Mouse (Mus musculus): ENCODE measurements around the gene Htra1. TPM values are rescaled to one million over a fixed set of nuclear protein-coding genes. Genes with fewer than 3 reads are reported as not detected.

Htra1 gene
- polyA plus RNA-seq, 1 experiment: 11.5 TPM

- no peak overlapping the region for H3K4me3 ChIP-seq (replicated peaks; ENCODE audit: control insufficient read depth, low read depth, low read length)
- H3K27ac ChIP-seq (ENCODE audit: control insufficient read depth, insufficient read depth, low read depth, low read length, poor library complexity): no peak overlapping the region
- WGBS: 2% methylated on average over 5 of the region's 5 CpGs
- TF ChIP-seq POLR2A (IDR thresholded peaks at IDR 0.05; ENCODE audit: borderline replicate concordance, control insufficient read depth, low read depth, low read length): no peak
- TF ChIP-seq CTCF (IDR thresholded peaks at IDR 0.05; ENCODE audit: control insufficient read depth, insufficient read depth, low read length): no peak
- no peaks in the 10 kb centered on the region for H3K4me1 ChIP-seq (ENCODE audit: control insufficient read depth, insufficient read depth, low read length)
These were observed 12.8 kb downstream of the Htra1 start for GRCm38 (mm10) chr7:130948563-130949208.

GRCm38 (mm10) chr7:130949331-130949751 lies 13.4 kb downstream of the Htra1 start:
- Histone ChIP-seq H3K4me3 (replicated peaks; ENCODE audit: control insufficient read depth, low read depth, low read length) (no peak overlapping the region), H3K4me1 (ENCODE audit: control insufficient read depth, insufficient read depth, low read length) (no peaks in the 10 kb centered on the region), H3K27ac (ENCODE audit: control insufficient read depth, insufficient read depth, low read depth, low read length, poor library complexity) (no peak overlapping the region)
- no peak for TF ChIP-seq CTCF (IDR thresholded peaks at IDR 0.05; ENCODE audit: control insufficient read depth, insufficient read depth, low read length)
- TF ChIP-seq POLR2A (IDR thresholded peaks at IDR 0.05; ENCODE audit: borderline replicate concordance, control insufficient read depth, low read depth, low read length): no peak
- 32% methylated on average over 8 of the region's 8 CpGs for WGBS

GRCm38 (mm10) chr7:130950482-130950881 lies 14.6 kb downstream of the Htra1 start:
- WGBS: 84% methylated on average over 7 of the region's 7 CpGs
- H3K4me1 ChIP-seq (ENCODE audit: control insufficient read depth, insufficient read depth, low read length): no peaks in the 10 kb centered on the region
- H3K27ac ChIP-seq (ENCODE audit: control insufficient read depth, insufficient read depth, low read depth, low read length, poor library complexity): no peak overlapping the region
- H3K4me3 ChIP-seq (replicated peaks; ENCODE audit: control insufficient read depth, low read depth, low read length): no peak overlapping the region
- no peak for TF ChIP-seq POLR2A (IDR thresholded peaks at IDR 0.05; ENCODE audit: borderline replicate concordance, control insufficient read depth, low read depth, low read length)
- no peak for TF ChIP-seq CTCF (IDR thresholded peaks at IDR 0.05; ENCODE audit: control insufficient read depth, insufficient read depth, low read length)

- 81% methylated on average over 5 of the region's 5 CpGs for WGBS
- Histone ChIP-seq H3K27ac (ENCODE audit: control insufficient read depth, insufficient read depth, low read depth, low read length, poor library complexity) (no peak overlapping the region; the same call in 1 of the 2 replicates), H3K4me1 (ENCODE audit: control insufficient read depth, insufficient read depth, low read length) (no peaks in the 10 kb centered on the region), H3K4me3 (replicated peaks; ENCODE audit: control insufficient read depth, low read depth, low read length) (no peak overlapping the region)
- no peak for TF ChIP-seq POLR2A (IDR thresholded peaks at IDR 0.05; ENCODE audit: borderline replicate concordance, control insufficient read depth, low read depth, low read length)
- TF ChIP-seq CTCF (IDR thresholded peaks at IDR 0.05; ENCODE audit: control insufficient read depth, insufficient read depth, low read length): no peak
These were observed 15.1 kb downstream of the Htra1 start for GRCm38 (mm10) chr7:130951004-130951403.

GRCm38 (mm10) chr7:130953376-130953775 lies 17.5 kb downstream of the Htra1 start:
- no peak overlapping the region for H3K4me3 ChIP-seq (replicated peaks; ENCODE audit: control insufficient read depth, low read depth, low read length)
- TF ChIP-seq POLR2A (IDR thresholded peaks at IDR 0.05; ENCODE audit: borderline replicate concordance, control insufficient read depth, low read depth, low read length): no peak
- no peak for TF ChIP-seq CTCF (IDR thresholded peaks at IDR 0.05; ENCODE audit: control insufficient read depth, insufficient read depth, low read length)
- no peaks in the 10 kb centered on the region for H3K4me1 ChIP-seq (ENCODE audit: control insufficient read depth, insufficient read depth, low read length)
- no peak overlapping the region for H3K27ac ChIP-seq (ENCODE audit: control insufficient read depth, insufficient read depth, low read depth, low read length, poor library complexity)
- 83% methylated on average over 10 of the region's 10 CpGs for WGBS

GRCm38 (mm10) chr7:130954177-130954601 lies 18.3 kb downstream of the Htra1 start:
- Histone ChIP-seq H3K4me1 (ENCODE audit: control insufficient read depth, insufficient read depth, low read length) (no peaks in the 10 kb centered on the region), H3K27ac (ENCODE audit: control insufficient read depth, insufficient read depth, low read depth, low read length, poor library complexity) (no peak overlapping the region), H3K4me3 (replicated peaks; ENCODE audit: control insufficient read depth, low read depth, low read length) (no peak overlapping the region)
- no peak for TF ChIP-seq CTCF (IDR thresholded peaks at IDR 0.05; ENCODE audit: control insufficient read depth, insufficient read depth, low read length)
- no peak for TF ChIP-seq POLR2A (IDR thresholded peaks at IDR 0.05; ENCODE audit: borderline replicate concordance, control insufficient read depth, low read depth, low read length)
- WGBS: 80% methylated on average over 10 of the region's 10 CpGs

- no peaks in the 10 kb centered on the region for H3K4me1 ChIP-seq (ENCODE audit: control insufficient read depth, insufficient read depth, low read length)
- no peak for TF ChIP-seq POLR2A (IDR thresholded peaks at IDR 0.05; ENCODE audit: borderline replicate concordance, control insufficient read depth, low read depth, low read length)
- no peak for TF ChIP-seq CTCF (IDR thresholded peaks at IDR 0.05; ENCODE audit: control insufficient read depth, insufficient read depth, low read length)
- no peak overlapping the region for H3K4me3 ChIP-seq (replicated peaks; ENCODE audit: control insufficient read depth, low read depth, low read length)
- 87% methylated on average over 7 of the region's 7 CpGs for WGBS
- no peak overlapping the region for H3K27ac ChIP-seq (ENCODE audit: control insufficient read depth, insufficient read depth, low read depth, low read length, poor library complexity)
These were observed 22.6 kb downstream of the Htra1 start for GRCm38 (mm10) chr7:130958551-130958950.

- Histone ChIP-seq H3K4me3 (replicated peaks; ENCODE audit: control insufficient read depth, low read depth, low read length) (no peak overlapping the region), H3K4me1 (ENCODE audit: control insufficient read depth, insufficient read depth, low read length) (no peaks in the 10 kb centered on the region), H3K27ac (ENCODE audit: control insufficient read depth, insufficient read depth, low read depth, low read length, poor library complexity) (no peak overlapping the region)
- 46% methylated on average over 7 of the region's 7 CpGs for WGBS
- TF ChIP-seq CTCF (IDR thresholded peaks at IDR 0.05; ENCODE audit: control insufficient read depth, insufficient read depth, low read length) (no peak), POLR2A (IDR thresholded peaks at IDR 0.05; ENCODE audit: borderline replicate concordance, control insufficient read depth, low read depth, low read length) (no peak)
These were observed 24.0 kb downstream of the Htra1 start for GRCm38 (mm10) chr7:130959868-130960267.

All from bone marrow, adult 2 months (tissue).